Mouse (Mus musculus): Measurements from ENCODE around the gene Gpat2. TPM values are rescaled to one million over a fixed set of nuclear protein-coding genes. Genes with fewer than 3 reads are reported as not detected.

The Gpat2 gene
- polyA plus RNA-seq, 1 experiment from 2014 or later = 0.43 TPM

GRCm38 (mm10) chr2:127472279-127472678 is 47.3 kb downstream of the Gpat2 start:
- no peak for ATAC-seq (replicated peaks; ENCODE audit: low FRiP score)
- Histone ChIP-seq H3K27me3 (replicated peaks; ENCODE audit: control insufficient read depth, insufficient read depth, low read length) (no peaks in the 10 kb centered on the region), H3K27ac (ENCODE audit: low read depth, low read length) (no peak overlapping the region), H3K4me1 (replicated peaks; ENCODE audit: control insufficient read depth, insufficient read depth, low read length) (no peaks in the 10 kb centered on the region), H3K9me3 (ENCODE audit: control insufficient read depth, low read length) (no peaks in the 10 kb centered on the region), H3K4me3 (ENCODE audit: low read depth, low read length) (no peak overlapping the region), H3K9ac (ENCODE audit: low read depth, low read length) (no peak overlapping the region), H3K4me2 (no peak overlapping the region), H3K36me3 (ENCODE audit: control insufficient read depth, insufficient read depth, low read length) (no peaks in the 10 kb centered on the region)
- 57% methylated on average over 3 of the region's 3 CpGs for WGBS
- DNase-seq (ENCODE audit: low spot score) = no peak

GRCm38 (mm10) chr2:127479210-127479609 is 54.2 kb downstream of the Gpat2 start:
- no peak overlapping the region for H3K27ac ChIP-seq (ENCODE audit: low read depth, low read length)
- no peak overlapping the region for H3K4me3 ChIP-seq (ENCODE audit: low read depth, low read length)
- no peak for ATAC-seq (replicated peaks; ENCODE audit: low FRiP score)
- H3K9me3 ChIP-seq (ENCODE audit: control insufficient read depth, low read length) = no peaks in the 10 kb centered on the region
- H3K4me1 ChIP-seq (replicated peaks; ENCODE audit: control insufficient read depth, insufficient read depth, low read length) = peaks cover under 1% of the 10 kb centered on the region; the same call in 1 of the 2 replicates
- H3K36me3 ChIP-seq (ENCODE audit: control insufficient read depth, insufficient read depth, low read length) = no peaks in the 10 kb centered on the region
- peaks cover 51% of the 10 kb centered on the region for H3K27me3 ChIP-seq (replicated peaks; ENCODE audit: control insufficient read depth, insufficient read depth, low read length)
- H3K9ac ChIP-seq (ENCODE audit: low read depth, low read length) = no peak overlapping the region
- 85% methylated on average over 4 of the region's 4 CpGs for WGBS
- H3K4me2 ChIP-seq = no peak overlapping the region
- DNase-seq (ENCODE audit: low spot score) = no peak

GRCm38 (mm10) chr2:127479763-127480162 is 54.8 kb downstream of the Gpat2 start:
- 59% methylated on average over 10 of the region's 10 CpGs for WGBS

GRCm38 (mm10) chr2:127481841-127482532 is 57.0 kb downstream of the Gpat2 start:
- Histone ChIP-seq H3K4me3 (ENCODE audit: low read depth, low read length) (peak overlapping the region; percentile 47), H3K27ac (ENCODE audit: low read depth, low read length) (no peak overlapping the region), H3K27me3 (replicated peaks; ENCODE audit: control insufficient read depth, insufficient read depth, low read length) (peaks cover 69% of the 10 kb centered on the region), H3K9me3 (ENCODE audit: control insufficient read depth, low read length) (no peaks in the 10 kb centered on the region), H3K36me3 (ENCODE audit: control insufficient read depth, insufficient read depth, low read length) (no peaks in the 10 kb centered on the region), H3K9ac (ENCODE audit: low read depth, low read length) (no peak overlapping the region; the same call in 1 of the 2 replicates), H3K4me1 (replicated peaks; ENCODE audit: control insufficient read depth, insufficient read depth, low read length) (peaks cover 4% of the 10 kb centered on the region; the same call in 1 of the 2 replicates), H3K4me2 (peak overlapping the region; percentile 67)
- ATAC-seq (replicated peaks; ENCODE audit: low FRiP score) (no peak), DNase-seq (ENCODE audit: low spot score) (no peak)
- under 1% methylated on average over 59 of the region's 59 CpGs for WGBS

More at GRCm38 (mm10) chr2:127479763-127480162, 54.8 kb downstream of the Gpat2 start:
- H3K9me3 ChIP-seq (ENCODE audit: control insufficient read depth, low read length) = no peaks in the 10 kb centered on the region
- no peak overlapping the region for H3K4me2 ChIP-seq
- H3K27me3 ChIP-seq (replicated peaks; ENCODE audit: control insufficient read depth, insufficient read depth, low read length) = peaks cover 57% of the 10 kb centered on the region
- DNase-seq (ENCODE audit: low spot score) = no peak
- H3K36me3 ChIP-seq (ENCODE audit: control insufficient read depth, insufficient read depth, low read length) = no peaks in the 10 kb centered on the region
- no peak overlapping the region for H3K4me3 ChIP-seq (ENCODE audit: low read depth, low read length)
- H3K4me1 ChIP-seq (replicated peaks; ENCODE audit: control insufficient read depth, insufficient read depth, low read length) = peaks cover 4% of the 10 kb centered on the region; the same call in 1 of the 2 replicates
- H3K9ac ChIP-seq (ENCODE audit: low read depth, low read length) = no peak overlapping the region
- no peak overlapping the region for H3K27ac ChIP-seq (ENCODE audit: low read depth, low read length)
- ATAC-seq (replicated peaks; ENCODE audit: low FRiP score) = no peak

DNA sequence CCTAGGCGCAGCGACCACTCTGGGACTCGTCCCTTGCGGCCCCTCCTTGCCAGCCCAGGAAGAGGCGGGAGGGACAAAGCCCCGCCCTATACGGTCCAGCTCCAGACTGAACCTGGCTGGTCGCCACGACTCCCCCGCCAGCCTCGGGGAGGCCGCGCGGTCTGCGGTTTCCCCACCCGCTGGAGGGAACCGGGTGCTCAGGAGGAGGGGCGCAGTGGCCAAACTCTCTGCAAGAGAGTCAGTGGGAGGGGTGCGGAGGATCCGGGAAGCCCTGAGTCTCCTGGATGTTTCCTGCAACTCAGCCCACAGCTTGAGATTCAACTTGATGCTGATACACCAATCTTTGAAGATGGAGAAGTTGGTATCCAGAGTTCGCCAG is 57.5 kb downstream of the Gpat2 start:
- Histone ChIP-seq H3K4me3 (ENCODE audit: low read depth, low read length) (peak overlapping the region; percentile 47), H3K4me1 (replicated peaks; ENCODE audit: control insufficient read depth, insufficient read depth, low read length) (peaks cover 4% of the 10 kb centered on the region; the same call in 1 of the 2 replicates), H3K27ac (ENCODE audit: low read depth, low read length) (no peak overlapping the region), H3K36me3 (ENCODE audit: control insufficient read depth, insufficient read depth, low read length) (no peaks in the 10 kb centered on the region), H3K27me3 (replicated peaks; ENCODE audit: control insufficient read depth, insufficient read depth, low read length) (peaks cover 69% of the 10 kb centered on the region), H3K9me3 (ENCODE audit: control insufficient read depth, low read length) (no peaks in the 10 kb centered on the region), H3K4me2 (peak overlapping the region; percentile 67), H3K9ac (ENCODE audit: low read depth, low read length) (no peak overlapping the region)
- peak; percentile 53 for ATAC-seq (replicated peaks; ENCODE audit: low FRiP score)
- under 1% methylated on average over 21 of the region's 21 CpGs for WGBS
- DNase-seq (ENCODE audit: low spot score) = peak; percentile 56

DNA sequence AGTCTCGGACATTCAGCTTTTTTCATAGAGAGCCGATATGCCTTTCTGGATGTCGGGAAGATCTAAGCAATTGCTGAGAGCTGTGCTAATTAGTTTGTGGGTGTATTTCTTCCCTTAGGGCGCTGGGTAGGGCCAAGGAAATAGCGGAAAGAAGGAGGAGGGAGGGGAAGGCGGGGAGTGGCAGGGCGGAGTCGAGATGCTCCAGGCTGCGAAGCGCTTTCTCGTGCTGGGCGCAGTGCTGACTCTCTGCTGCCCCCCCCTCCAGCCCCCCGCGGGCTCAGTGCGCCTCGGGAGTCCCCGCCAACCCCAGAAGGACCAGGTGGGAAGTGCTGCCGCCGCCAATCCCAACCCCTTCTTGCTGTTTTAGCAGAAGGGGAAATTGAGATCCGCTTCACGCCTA is 58.0 kb downstream of the Gpat2 start:
- WGBS = 2% methylated on average over 20 of the region's 21 CpGs
- no peak overlapping the region for H3K27ac ChIP-seq (ENCODE audit: low read depth, low read length)
- H3K36me3 ChIP-seq (ENCODE audit: control insufficient read depth, insufficient read depth, low read length) = no peaks in the 10 kb centered on the region
- H3K4me1 ChIP-seq (replicated peaks; ENCODE audit: control insufficient read depth, insufficient read depth, low read length) = peaks cover 4% of the 10 kb centered on the region; the same call in 1 of the 2 replicates
- H3K4me2 ChIP-seq = peak overlapping the region; percentile 67
- no peak overlapping the region for H3K9ac ChIP-seq (ENCODE audit: low read depth, low read length)
- DNase-seq (ENCODE audit: low spot score) = no peak
- H3K27me3 ChIP-seq (replicated peaks; ENCODE audit: control insufficient read depth, insufficient read depth, low read length) = peaks cover 69% of the 10 kb centered on the region
- ATAC-seq (replicated peaks; ENCODE audit: low FRiP score) = no peak
- peak overlapping the region; percentile 47; the same call in 1 of the 2 replicates for H3K4me3 ChIP-seq (ENCODE audit: low read depth, low read length)
- no peaks in the 10 kb centered on the region for H3K9me3 ChIP-seq (ENCODE audit: control insufficient read depth, low read length)

- Histone ChIP-seq H3K4me1 (replicated peaks; ENCODE audit: control insufficient read depth, insufficient read depth, low read length) (peaks cover 4% of the 10 kb centered on the region; the same call in 1 of the 2 replicates), H3K4me2 (peak overlapping the region; percentile 46), H3K9ac (ENCODE audit: low read depth, low read length) (no peak overlapping the region), H3K27ac (ENCODE audit: low read depth, low read length) (no peak overlapping the region), H3K9me3 (ENCODE audit: control insufficient read depth, low read length) (no peaks in the 10 kb centered on the region), H3K4me3 (ENCODE audit: low read depth, low read length) (no peak overlapping the region), H3K27me3 (replicated peaks; ENCODE audit: control insufficient read depth, insufficient read depth, low read length) (peaks cover 64% of the 10 kb centered on the region), H3K36me3 (ENCODE audit: control insufficient read depth, insufficient read depth, low read length) (no peaks in the 10 kb centered on the region)
- ATAC-seq (replicated peaks; ENCODE audit: low FRiP score) = peak; percentile 59; the same call in 1 of the 2 replicates
- peak; percentile 67 for DNase-seq (ENCODE audit: low spot score)
- WGBS = 10% methylated on average over 19 of the region's 19 CpGs
Measured at GRCm38 (mm10) chr2:127484476-127485170, 59.6 kb downstream of the Gpat2 start.

Data from liver, embryonic 11.5 days (tissue).